Mouse (Mus musculus) liver, embryonic 12.5 days (tissue): ENCODE results near the gene Tas2r130. TPM values are rescaled to one million over a fixed set of nuclear protein-coding genes. Genes with fewer than 3 reads are reported as not detected.
"Not testable (repeated sequence)": the region's sequence is repeated elsewhere in the genome, so short reads cannot be mapped to it uniquely, and the experiment has no call there.

Experiments used
- ATAC-seq: fragments of 200-750 bp; cut with Nextera tagmentation; 2 replicates; pipeline ENCODE4 v1.8.0; 2017; ENCODE audit warnings: moderate number of reproducible peaks, mild to moderate bottlenecking, moderate library complexity
- H3K27ac ChIP-seq: fragments of 300-500 bp; sonication (generic); 2 replicates; pipeline ENCODE4 v1.5.1; 2016; ENCODE audit warnings: mild to moderate bottlenecking
- H3K27me3 ChIP-seq: fragments of 300-500 bp; sonication (generic); replicated peaks from 2 replicates; pipeline ENCODE4 v1.6.1; 2016; ENCODE audit warnings: mild to moderate bottlenecking, moderate library complexity
- H3K36me3 ChIP-seq: fragments of 300-500 bp; sonication (generic); 2 replicates; pipeline ENCODE4 v1.6.1; 2016; ENCODE audit warnings: mild to moderate bottlenecking, moderate library complexity
- H3K4me1 ChIP-seq: fragments of 300-500 bp; sonication (generic); 2 replicates; pipeline ENCODE4 v1.6.1; 2016
- H3K4me2 ChIP-seq: fragments of 300-500 bp; sonication (generic); 2 replicates; pipeline ENCODE4 v1.6.1; 2016; ENCODE audit warnings: mild to moderate bottlenecking, moderate library complexity
- H3K4me3 ChIP-seq: fragments of 300-500 bp; sonication (generic); 2 replicates; pipeline ENCODE4 v1.5.1; 2016; ENCODE audit warnings: mild to moderate bottlenecking, moderate library complexity
- H3K9ac ChIP-seq: fragments of 300-500 bp; sonication (generic); 2 replicates; pipeline ENCODE4 v1.6.1; 2016; ENCODE audit warnings: mild to moderate bottlenecking, moderate library complexity
- H3K9me3 ChIP-seq: fragments of 300-500 bp; sonication (generic); replicated peaks from 2 replicates; pipeline ENCODE4 v1.6.1; 2016; ENCODE audit warnings: mild to moderate bottlenecking, moderate library complexity
- WGBS: fragments of 180-500 bp; shearing (Covaris S2); methylation state at CpG from one replicate; pipeline ENCODE4 v1.1.7; 2016; ENCODE audit not compliant: insufficient replicate concordance; 5-methylcytosine and 5-hydroxymethylcytosine counted together
- polyA plus RNA-seq: library from polyadenylated mRNA; unstranded; fragments of >200 nt; fragmentation: Nextera tagmentation; extraction: Ambion mirVana; gene quantifications from 2 replicates; pipeline ENCODE4 v1.2.1, GENCODE M21; 2016

Gene Tas2r130
- polyA plus RNA-seq = not detected in 2 replicates

DNA sequence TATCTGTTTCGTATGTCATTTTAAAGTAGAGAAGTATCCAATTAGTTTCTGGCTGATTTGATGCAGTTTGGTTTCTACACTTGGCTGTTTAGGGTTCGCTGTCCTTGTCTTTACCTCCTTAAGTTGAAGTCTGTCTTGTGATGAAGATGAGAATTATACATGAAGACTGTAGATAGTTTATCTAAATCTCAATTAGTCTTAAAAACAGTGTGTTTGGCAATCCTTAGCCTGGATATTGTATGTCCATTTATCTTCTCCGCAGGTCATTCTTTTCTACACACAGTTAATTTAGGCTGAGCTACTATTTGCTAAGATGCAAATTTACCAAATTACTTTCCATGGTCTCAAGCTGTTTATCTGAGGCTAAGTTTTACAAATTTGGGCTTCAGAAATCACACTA is at the start of gene Tas2r130:
Tas2r130 (minus strand) TSS at position 101 of the 400 bp plus-strand sequence.
- no peaks in the 10 kb centered on the region for H3K9me3 ChIP-seq
- no peak within 1 kb of the TSS for H3K4me3 ChIP-seq
- H3K27me3 ChIP-seq = no peaks in the 10 kb centered on the region
- H3K36me3 ChIP-seq = no peaks in the 10 kb centered on the region
- WGBS = 55% methylated on average over 3 of the region's 3 CpGs
- H3K27ac ChIP-seq = no peak within 1 kb of the TSS
- ATAC-seq = no peak
- H3K4me2 ChIP-seq = no peak within 1 kb of the TSS
- no peaks in the 10 kb centered on the region for H3K4me1 ChIP-seq
- no peak within 1 kb of the TSS for H3K9ac ChIP-seq

DNA sequence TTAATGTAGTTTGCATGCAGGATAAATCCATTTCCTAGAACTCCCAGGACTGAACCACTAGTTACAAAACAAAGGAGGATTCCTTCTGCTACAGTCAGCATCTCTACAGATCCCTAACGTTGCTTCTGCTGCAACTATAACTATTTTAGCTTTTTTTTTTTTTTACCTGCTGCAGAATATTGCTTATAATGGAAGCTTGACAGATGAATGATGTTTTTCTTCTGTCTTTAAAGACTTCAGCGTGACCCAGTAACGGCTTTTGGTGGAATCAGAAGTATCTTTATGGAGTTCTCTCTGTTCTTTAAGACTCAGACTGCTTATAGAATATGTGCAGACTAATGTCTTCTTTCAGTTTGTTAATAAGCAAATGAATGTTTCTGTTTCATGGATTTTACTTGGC is 48.1 kb upstream of the Tas2r130 start, which contains the start of gene Tas2r106:
Tas2r106 (minus strand) TSS at position 101 of the 400 bp plus-strand sequence.
- no peak within 1 kb of the TSS for H3K4me2 ChIP-seq
- H3K27ac ChIP-seq = no peak within 1 kb of the TSS
- no peaks in the 10 kb centered on the region for H3K27me3 ChIP-seq
- H3K4me1 ChIP-seq = no peaks in the 10 kb centered on the region
- 43% methylated on average over 3 of the region's 3 CpGs for WGBS
- H3K36me3 ChIP-seq = no peaks in the 10 kb centered on the region
- no peaks in the 10 kb centered on the region; the same call in 1 of the 2 replicates for H3K9me3 ChIP-seq
- no peak within 1 kb of the TSS for H3K9ac ChIP-seq
- H3K4me3 ChIP-seq = no peak within 1 kb of the TSS
- no peak for ATAC-seq

DNA sequence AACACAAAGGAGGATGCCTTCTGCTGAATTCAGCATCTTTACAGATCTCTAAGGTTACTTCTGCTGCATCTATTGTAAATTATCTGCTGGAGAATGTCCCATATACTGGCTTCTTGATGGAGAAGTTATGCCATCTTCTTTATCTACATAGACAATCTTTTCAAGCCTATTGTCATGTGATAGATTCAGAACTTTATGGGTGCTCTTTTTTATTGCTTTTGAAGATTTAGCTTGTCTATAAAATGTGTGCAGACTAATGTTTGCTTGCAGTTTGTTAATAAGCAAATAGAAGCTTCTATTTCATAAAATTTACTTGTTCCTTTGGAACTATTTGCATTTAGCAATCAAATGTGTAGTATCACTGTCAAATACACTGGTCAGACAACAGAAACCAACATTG is 29.3 kb upstream of the Tas2r130 start, which contains the start of gene Tas2r107:
Tas2r107 (minus strand) TSS at position 101 of the 400 bp plus-strand sequence.
- ATAC-seq = no peak
- no peak within 1 kb of the TSS for H3K4me3 ChIP-seq

GRCm38 (mm10) chr6:131609956-131610355 is 20.8 kb downstream of the Tas2r130 start:
- H3K27ac ChIP-seq, H3K4me2 ChIP-seq, H3K9me3 ChIP-seq, ATAC-seq, H3K9ac ChIP-seq, H3K27me3 ChIP-seq, H3K4me1 ChIP-seq, H3K36me3 ChIP-seq, H3K4me3 ChIP-seq: not testable (repeated sequence)
- WGBS = 80% methylated on average over 1 of the region's 1 CpGs

More for the DNA sequence above, 29.3 kb upstream of the Tas2r130 start, which contains the start of gene Tas2r107:
- Histone ChIP-seq H3K27me3 (no peaks in the 10 kb centered on the region), H3K4me2 (no peak within 1 kb of the TSS), H3K9me3 (no peaks in the 10 kb centered on the region), H3K36me3 (no peaks in the 10 kb centered on the region), H3K4me1 (no peaks in the 10 kb centered on the region), H3K27ac (no peak within 1 kb of the TSS), H3K9ac (no peak within 1 kb of the TSS)

DNA sequence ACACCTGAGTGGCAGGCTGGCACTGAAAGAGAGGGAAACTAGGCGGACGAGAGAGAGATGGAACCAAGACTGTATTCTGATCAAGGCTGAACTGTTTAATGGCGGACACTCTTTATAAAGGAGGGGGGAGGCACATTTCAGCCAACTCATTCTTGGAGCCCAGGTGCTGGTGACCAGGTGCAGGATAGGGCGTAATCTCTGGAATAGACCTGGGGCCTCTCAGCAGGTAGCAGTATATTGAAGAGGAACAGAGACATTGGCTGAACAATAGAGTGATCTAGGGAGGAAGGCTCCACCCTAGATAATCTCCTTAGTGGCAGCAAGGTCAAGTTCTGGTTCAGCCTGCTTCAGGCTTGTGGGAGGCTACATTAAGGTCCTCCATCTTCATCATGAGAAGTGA is 25.9 kb downstream of the Tas2r130 start:
- no peaks in the 10 kb centered on the region for H3K4me1 ChIP-seq
- no peaks in the 10 kb centered on the region for H3K27me3 ChIP-seq
- H3K9me3 ChIP-seq = peaks cover 4% of the 10 kb centered on the region; the same call in 1 of the 2 replicates
- ATAC-seq = no peak
- H3K9ac ChIP-seq = no peak overlapping the region
- H3K4me2 ChIP-seq = no peak overlapping the region
- no peak overlapping the region for H3K4me3 ChIP-seq
- no peak overlapping the region for H3K27ac ChIP-seq
- 74% methylated on average over 4 of the region's 4 CpGs for WGBS
- no peaks in the 10 kb centered on the region for H3K36me3 ChIP-seq

Other genes with a start within 250 kb of the Tas2r130 start
- gene Ybx3, start 242.4 kb downstream of the Tas2r130 start, polyA plus RNA-seq = 88.6 and 105 TPM in 2 replicates
- not detected in 2 replicates for gene 5430401F13Rik, start 144.5 kb downstream of the Tas2r130 start, polyA plus RNA-seq
- gene Gm6619, start 144.5 kb downstream of the Tas2r130 start, polyA plus RNA-seq = not detected in 2 replicates
- gene Tas2r107, start 29.2 kb upstream of the Tas2r130 start, polyA plus RNA-seq = not detected in 2 replicates
- not detected in 2 replicates for gene Tas2r106, start 48.0 kb upstream of the Tas2r130 start, polyA plus RNA-seq
- not detected in 2 replicates for gene Tas2r104, start 54.8 kb upstream of the Tas2r130 start, polyA plus RNA-seq
- gene Tas2r105, start 56.6 kb upstream of the Tas2r130 start, polyA plus RNA-seq = not detected in 2 replicates
- gene Tas2r114, start 59.2 kb upstream of the Tas2r130 start, polyA plus RNA-seq = not detected in 2 replicates